Mouse (Mus musculus): Measurements from ENCODE around the gene Prdm5.

The Prdm5 gene

GRCm38 (mm10) chr6:65831443-65831842, 52.7 kb downstream of the Prdm5 start:
- no peak for DNase-seq (ENCODE audit: low spot score)

DNA sequence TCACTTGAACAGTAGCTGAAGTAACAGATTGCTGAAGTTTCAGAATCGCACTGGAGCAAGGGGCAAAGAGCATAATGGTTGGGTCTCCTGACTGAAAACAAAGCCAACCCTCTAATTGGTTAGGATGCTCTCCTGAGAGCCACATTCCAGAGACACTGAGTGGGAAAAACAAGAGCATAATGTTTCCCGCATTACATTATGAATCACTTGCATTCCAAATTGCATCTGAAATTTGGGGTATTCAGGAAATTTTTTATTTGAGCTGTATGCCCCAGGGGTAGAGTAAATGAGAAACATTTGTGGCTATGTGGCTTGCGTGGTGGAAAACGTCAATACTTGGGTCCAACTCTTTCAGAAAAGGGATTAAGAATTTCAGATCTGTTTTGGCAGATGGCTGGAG, 55.2 kb downstream of the Prdm5 start:
- DNase-seq (ENCODE audit: low spot score) = no peak

DNA sequence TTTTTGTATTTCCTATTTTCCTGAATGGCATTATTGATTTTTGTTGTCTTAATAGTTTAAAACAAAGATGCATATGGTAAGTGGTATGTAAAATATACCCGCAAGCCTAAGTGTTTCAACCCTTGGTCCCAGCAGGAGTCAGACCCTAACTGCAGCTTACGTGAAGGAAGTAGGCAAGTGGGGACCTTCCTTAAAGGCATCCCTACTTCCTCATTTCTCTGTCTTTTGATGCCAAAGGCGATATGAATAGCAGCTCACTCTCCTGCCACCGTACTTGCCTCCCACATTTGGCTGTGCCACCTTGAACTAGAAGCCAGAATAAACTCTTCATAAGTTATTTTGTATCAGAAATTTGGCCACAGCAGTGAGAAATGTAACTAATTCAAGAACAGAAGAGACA, 63.8 kb downstream of the Prdm5 start:
- DNase-seq (ENCODE audit: low spot score) = no peak

GRCm38 (mm10) chr6:65849127-65849526, 70.3 kb downstream of the Prdm5 start:
- DNase-seq (ENCODE audit: low spot score) = no peak

DNA sequence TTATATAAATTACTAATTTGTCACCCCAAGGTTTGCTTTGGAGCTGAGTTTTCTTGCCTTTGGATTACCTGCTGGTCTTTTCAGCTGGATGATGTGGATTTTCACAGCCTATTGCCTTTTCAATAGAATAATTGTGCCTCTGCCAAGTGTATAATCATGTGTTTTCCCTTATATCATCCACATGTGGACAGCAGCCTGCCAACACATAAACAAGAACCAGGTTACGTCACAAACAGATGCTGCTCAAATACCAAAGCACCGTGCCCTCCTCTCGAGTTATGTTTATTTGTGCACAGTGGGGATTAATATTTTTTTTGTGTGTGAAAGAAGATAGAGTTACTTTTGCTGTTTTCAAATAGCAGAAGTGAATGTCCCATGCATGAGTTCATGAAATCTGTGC, 70.9 kb downstream of the Prdm5 start:
- DNase-seq (ENCODE audit: low spot score) = no peak

DNA sequence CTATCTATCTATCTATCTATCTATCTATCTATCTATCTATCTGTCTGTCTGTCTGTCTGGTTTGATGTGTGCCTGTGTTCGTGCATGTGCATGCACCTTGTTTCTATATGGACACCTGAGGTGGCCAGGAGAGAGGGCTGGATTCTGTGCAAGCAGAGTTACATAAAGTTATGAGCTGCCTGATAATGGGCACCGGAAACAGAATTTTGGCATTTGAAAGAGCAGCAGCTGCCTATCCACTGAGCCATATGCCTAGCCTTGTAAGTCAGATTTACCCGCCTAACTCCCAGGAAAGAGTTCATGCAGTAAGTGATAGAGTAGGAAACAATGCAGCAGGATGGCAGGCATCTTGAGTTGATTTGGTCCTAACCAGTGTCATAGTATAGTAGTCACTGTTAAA, 71.4 kb downstream of the Prdm5 start:
- DNase-seq (ENCODE audit: low spot score) = no peak

GRCm38 (mm10) chr6:65854020-65854419, 75.2 kb downstream of the Prdm5 start:
- DNase-seq (ENCODE audit: low spot score) = no peak

GRCm38 (mm10) chr6:65854585-65854984, 75.8 kb downstream of the Prdm5 start:
- no peak for DNase-seq (ENCODE audit: low spot score)

- no peak for DNase-seq (ENCODE audit: low spot score)
Observed at GRCm38 (mm10) chr6:65860609-65861008, 81.8 kb downstream of the Prdm5 start.

GRCm38 (mm10) chr6:65862836-65863235, 84.0 kb downstream of the Prdm5 start:
- DNase-seq (ENCODE audit: low spot score) = no peak

- DNase-seq (ENCODE audit: low spot score) = no peak
Observed at GRCm38 (mm10) chr6:65864233-65864632, 85.4 kb downstream of the Prdm5 start.

DNA sequence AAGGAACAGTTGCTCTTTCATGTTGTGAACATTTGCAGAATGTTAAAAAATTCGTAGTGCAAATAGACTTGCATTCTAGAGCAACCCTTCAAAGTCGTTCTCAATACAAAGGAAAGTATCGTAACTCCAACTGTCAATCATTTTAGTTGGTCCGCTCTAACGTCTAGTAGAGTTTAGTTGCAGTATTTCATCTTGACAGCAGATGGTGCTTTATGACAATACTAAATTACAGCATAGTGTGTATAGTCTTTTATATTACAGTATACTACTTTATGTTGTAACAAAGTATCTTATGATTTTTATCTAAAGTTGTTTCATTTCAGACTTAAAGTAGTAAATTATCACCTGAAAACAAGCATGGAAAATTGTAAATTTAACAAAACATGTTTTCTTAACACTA, 86.1 kb downstream of the Prdm5 start:
- no peak for DNase-seq (ENCODE audit: low spot score)

- no peak for DNase-seq (ENCODE audit: low spot score)
Observed at GRCm38 (mm10) chr6:65865861-65866260, 87.1 kb downstream of the Prdm5 start.

GRCm38 (mm10) chr6:65871754-65872278, 93.0 kb downstream of the Prdm5 start:
- DNase-seq (ENCODE audit: low spot score) = no peak

DNA sequence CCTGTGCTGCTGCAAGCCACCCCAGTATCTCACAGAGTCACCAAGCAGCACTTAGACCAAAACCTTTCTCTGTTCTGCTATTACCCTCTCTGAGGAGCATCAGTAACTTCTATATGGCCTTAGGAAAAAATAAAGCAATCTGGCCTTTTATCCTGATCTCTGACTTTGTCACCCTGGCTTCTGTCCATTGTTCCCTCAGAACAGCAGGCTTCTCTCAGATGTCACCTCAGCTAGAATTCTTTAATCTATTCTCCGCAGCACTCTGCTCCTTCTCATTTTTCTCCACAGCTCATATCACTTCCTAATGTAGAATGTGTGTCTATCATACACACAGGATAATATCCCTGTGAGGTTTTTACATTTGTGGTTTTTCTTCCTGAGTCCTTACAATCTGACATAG, 99.5 kb downstream of the Prdm5 start:
- no peak for DNase-seq (ENCODE audit: low spot score)

GRCm38 (mm10) chr6:65888835-65889234, 110.0 kb downstream of the Prdm5 start:
- no peak for DNase-seq (ENCODE audit: low spot score)

GRCm38 (mm10) chr6:65892045-65892660, 113.4 kb downstream of the Prdm5 start:
- DNase-seq (ENCODE audit: low spot score) = no peak

DNA sequence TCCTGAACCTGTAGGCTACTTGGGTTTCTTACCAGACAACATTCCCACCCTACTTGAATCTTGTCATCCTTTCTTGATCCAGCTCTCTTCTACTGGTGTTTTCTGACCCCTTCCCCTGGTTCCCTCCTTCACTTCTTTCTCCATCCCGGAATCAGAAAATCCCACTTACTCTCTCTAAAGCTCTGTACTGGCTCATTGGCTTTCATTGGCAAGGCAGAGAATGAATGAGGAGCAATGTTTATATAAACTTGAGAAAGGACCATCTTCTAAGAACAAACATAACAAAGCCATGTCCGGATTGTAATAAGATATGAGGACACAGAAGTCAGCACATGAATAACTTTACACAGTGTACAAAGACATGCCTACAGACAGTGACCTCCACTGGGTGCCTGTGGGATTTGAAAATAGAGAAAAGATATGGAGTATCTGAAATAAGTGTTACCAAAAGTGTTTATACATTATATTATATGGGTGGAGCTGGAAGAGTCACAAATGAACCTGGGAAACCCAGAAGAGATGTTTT, 127.9 kb downstream of the Prdm5 start:
- no peak for DNase-seq (ENCODE audit: low spot score)

GRCm38 (mm10) chr6:65915421-65915820, 136.6 kb downstream of the Prdm5 start:
- DNase-seq (ENCODE audit: low spot score) = no peak

GRCm38 (mm10) chr6:65921703-65922102, 142.9 kb downstream of the Prdm5 start:
- DNase-seq (ENCODE audit: low spot score) = no peak

- DNase-seq (ENCODE audit: low spot score) = no peak
Observed at GRCm38 (mm10) chr6:65923501-65924084, 144.8 kb downstream of the Prdm5 start.

- no peak for DNase-seq (ENCODE audit: low spot score)
Observed at GRCm38 (mm10) chr6:65925737-65926333, 147.0 kb downstream of the Prdm5 start.

DNA sequence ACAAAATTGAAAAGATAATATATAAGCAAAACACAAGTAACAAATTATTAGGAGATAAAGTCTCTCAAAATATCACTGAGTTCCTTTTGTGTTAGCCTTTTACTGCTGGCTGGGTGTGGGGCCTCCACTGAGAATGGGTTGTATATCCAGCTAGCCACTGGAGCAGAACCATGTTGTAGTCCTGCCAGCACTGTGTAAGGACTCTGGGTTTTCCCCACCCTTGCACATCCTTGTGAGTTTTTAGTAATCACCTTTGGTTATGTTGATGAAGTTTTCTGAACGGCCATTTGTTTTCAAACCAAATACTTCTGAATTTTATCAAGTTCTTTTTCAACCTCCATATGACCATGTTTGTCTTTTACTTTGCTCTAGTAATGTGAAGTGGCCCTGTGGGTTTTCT, 151.7 kb downstream of the Prdm5 start:
- DNase-seq (ENCODE audit: low spot score) = no peak
